Mouse (Mus musculus) spleen, postnatal 10 days (tissue): Measurements from ENCODE around the gene Socs4.

Experiments used
- DNase-seq, 2 experiments: peaks; one replicate each; pipeline ENCODE4 v3.0.0; 2021 to 2022; ENCODE audit warnings: low spot score in 2 of 2

Gene Socs4

GRCm38 (mm10) chr14:47340231-47340925, 63.6 kb downstream of the Socs4 start:
- no peak for DNase-seq

DNA sequence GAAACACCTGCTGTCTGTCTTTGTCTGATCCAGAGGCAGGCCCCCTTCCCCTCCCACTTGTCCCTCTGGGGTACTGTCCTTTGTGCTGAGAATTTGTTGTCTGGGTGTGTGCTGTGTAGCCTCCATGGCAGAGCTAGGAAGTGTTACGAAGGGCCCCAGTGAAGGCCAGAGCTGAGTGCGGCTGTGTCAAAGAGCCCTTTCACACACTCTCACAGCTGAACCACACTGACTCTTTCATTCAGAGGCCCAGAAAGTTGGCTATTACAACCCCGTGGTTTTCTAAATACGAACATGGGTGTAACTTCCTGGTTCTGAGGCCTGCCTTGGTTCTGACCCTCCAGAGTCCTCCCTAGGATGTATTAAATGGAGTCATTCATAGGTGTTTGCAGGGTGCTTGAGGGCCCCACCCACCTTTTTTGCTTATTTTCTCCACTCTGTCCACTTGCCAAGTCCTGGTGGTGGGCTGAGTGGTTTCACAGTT, 65.1 kb downstream of the Socs4 start:
- DNase-seq, result no peak
